Mouse (Mus musculus) forebrain, postnatal 0 days (tissue): Measurements from ENCODE around the gene Prdx1. TPM values are rescaled to one million over a fixed set of nuclear protein-coding genes. Genes with fewer than 3 reads are reported as not detected.

Experiments
- ATAC-seq: fragments of 200-750 bp; cut with Nextera tagmentation; 2 replicates; pipeline ENCODE4 v1.8.0; 2017; ENCODE audit warnings: mild to moderate bottlenecking, moderate library complexity
- DNase-seq: peaks from one replicate; pipeline ENCODE4 v3.0.0-alpha.2; 2015
- H3K27ac ChIP-seq: fragments of 300-500 bp; sonication (generic); 2 replicates; pipeline ENCODE4 v1.5.1; 2014; ENCODE audit warnings: low read depth, mild to moderate bottlenecking, antibody characterized with exemption, low read length, moderate library complexity, mixed read lengths
- H3K27me3 ChIP-seq: fragments of 300-500 bp; sonication (generic); 2 replicates; pipeline ENCODE4 v1.6.1; 2014; ENCODE audit warnings: mild to moderate bottlenecking, low read length, mixed read lengths; ENCODE audit not compliant: insufficient read depth
- H3K36me3 ChIP-seq: fragments of 300-500 bp; sonication (generic); 2 replicates; pipeline ENCODE4 v1.6.1; 2014; ENCODE audit warnings: mild to moderate bottlenecking, moderate library complexity; ENCODE audit not compliant: insufficient read depth
- H3K4me1 ChIP-seq: fragments of 300-500 bp; sonication (generic); 2 replicates; pipeline ENCODE4 v1.6.1; 2014; ENCODE audit warnings: antibody characterized with exemption; ENCODE audit not compliant: insufficient read depth
- H3K4me2 ChIP-seq: fragments of 300-500 bp; sonication (generic); 2 replicates; pipeline ENCODE4 v1.6.1; 2014; ENCODE audit warnings: low read depth, mild to moderate bottlenecking, moderate library complexity
- H3K4me3 ChIP-seq: fragments of 300-500 bp; sonication (generic); 2 replicates; pipeline ENCODE4 v1.5.1; 2014; ENCODE audit warnings: low read depth, low read length, mixed read lengths
- H3K9ac ChIP-seq: fragments of 300-500 bp; sonication (generic); 2 replicates; pipeline ENCODE4 v1.6.1; 2014; ENCODE audit warnings: mild to moderate bottlenecking
- H3K9me3 ChIP-seq: fragments of 300-500 bp; sonication (generic); 2 replicates; pipeline ENCODE4 v1.6.1; 2016; ENCODE audit warnings: low read length
- CTCF ChIP-seq: sonication (generic); IDR thresholded peaks from 2 replicates; pipeline ENCODE4 v1.5.1; 2016; ENCODE audit warnings: antibody characterized with exemption, control low read depth, low read depth
- WGBS: fragments of 180-500 bp; shearing (Covaris S2); extraction: QIAGEN DNeasy Blood & Tissue Kit; methylation state at CpG from one replicate; pipeline ENCODE4 v1.1.7; 2014; 5-methylcytosine and 5-hydroxymethylcytosine counted together
- polyA plus RNA-seq: library from polyadenylated mRNA; unstranded; fragments of >200 nt; fragmentation: Nextera tagmentation; extraction: Ambion mirVana; gene quantifications from 2 replicates; pipeline ENCODE4 v1.2.1, GENCODE M21; 2015
- total RNA-seq: library from RNA; depleted of rRNA; stranded (reverse); fragments of >200 nt; gene quantifications from 2 replicates; pipeline ENCODE4 v1.2.3, GENCODE M21; 2014

Prdx1 gene
- total and polyA plus RNA-seq, 2 experiments from 2014 or later = 204 to 593 TPM

GRCm38 (mm10) chr4:116722230-116722629 is 36.9 kb downstream of the Prdx1 start:
- ATAC-seq (no peak), DNase-seq (no peak)
- H3K27me3 ChIP-seq = no peaks in the 10 kb centered on the region; the same call in 1 of the 2 replicates
- H3K4me2 ChIP-seq = 0 out of 2 replicates have a peak overlapping the region, but pooled peaks have one; percentile 97
- no peaks in the 10 kb centered on the region for H3K9me3 ChIP-seq
- no peak for TF ChIP-seq CTCF
- WGBS = 46% methylated on average over 7 of the region's 7 CpGs
- H3K4me1 ChIP-seq = no peaks in the 10 kb centered on the region; the same call in 1 of the 2 replicates
- no peaks in the 10 kb centered on the region for H3K36me3 ChIP-seq
- H3K4me3 ChIP-seq = no peak overlapping the region
- no peak overlapping the region for H3K27ac ChIP-seq
- H3K9ac ChIP-seq = no peak overlapping the region

GRCm38 (mm10) chr4:116725444-116725843 is 40.1 kb downstream of the Prdx1 start:
- Histone ChIP-seq H3K9me3 (no peaks in the 10 kb centered on the region), H3K27ac (no peak overlapping the region), H3K9ac (no peak overlapping the region), H3K27me3 (no peaks in the 10 kb centered on the region; the same call in 1 of the 2 replicates), H3K4me2 (no peak overlapping the region), H3K4me3 (no peak overlapping the region), H3K4me1 (no peaks in the 10 kb centered on the region; the same call in 1 of the 2 replicates), H3K36me3 (no peaks in the 10 kb centered on the region)
- no peak for ATAC-seq
- DNase-seq = no peak
- TF ChIP-seq CTCF = no peak
- 83% methylated on average over 5 of the region's 5 CpGs for WGBS

GRCm38 (mm10) chr4:116727401-116727800 is 42.1 kb downstream of the Prdx1 start:
- Histone ChIP-seq H3K27ac (no peak overlapping the region), H3K27me3 (no peaks in the 10 kb centered on the region), H3K4me1 (no peaks in the 10 kb centered on the region), H3K9ac (no peak overlapping the region), H3K36me3 (no peaks in the 10 kb centered on the region), H3K4me2 (no peak overlapping the region), H3K4me3 (no peak overlapping the region), H3K9me3 (no peaks in the 10 kb centered on the region)
- DNase-seq (no peak), ATAC-seq (no peak)
- no peak for TF ChIP-seq CTCF
- 87% methylated on average over 3 of the region's 3 CpGs for WGBS

- Histone ChIP-seq H3K9me3 (no peaks in the 10 kb centered on the region), H3K27me3 (no peaks in the 10 kb centered on the region), H3K27ac (no peak overlapping the region), H3K4me2 (no peak overlapping the region), H3K36me3 (no peaks in the 10 kb centered on the region), H3K4me3 (no peak overlapping the region), H3K4me1 (no peaks in the 10 kb centered on the region), H3K9ac (no peak overlapping the region)
- no peak for ATAC-seq
- 95% methylated on average over 3 of the region's 3 CpGs for WGBS
- DNase-seq = no peak
- no peak for TF ChIP-seq CTCF
These were observed 44.2 kb downstream of the Prdx1 start for GRCm38 (mm10) chr4:116729532-116729931.

GRCm38 (mm10) chr4:116731077-116731476 is 45.7 kb downstream of the Prdx1 start:
- WGBS = 94% methylated on average over 9 of the region's 9 CpGs
- Histone ChIP-seq H3K4me3 (no peak overlapping the region), H3K4me2 (no peak overlapping the region), H3K27ac (no peak overlapping the region), H3K4me1 (no peaks in the 10 kb centered on the region), H3K9me3 (no peaks in the 10 kb centered on the region), H3K27me3 (no peaks in the 10 kb centered on the region), H3K9ac (no peak overlapping the region), H3K36me3 (no peaks in the 10 kb centered on the region)
- ATAC-seq = no peak
- DNase-seq = no peak
- TF ChIP-seq CTCF = no peak

GRCm38 (mm10) chr4:116732355-116732754 is 47.0 kb downstream of the Prdx1 start:
- H3K27me3 ChIP-seq = no peaks in the 10 kb centered on the region
- no peak for DNase-seq
- TF ChIP-seq CTCF = no peak
- H3K4me3 ChIP-seq = no peak overlapping the region
- H3K27ac ChIP-seq = no peak overlapping the region
- H3K4me2 ChIP-seq = no peak overlapping the region
- H3K4me1 ChIP-seq = no peaks in the 10 kb centered on the region
- H3K9ac ChIP-seq = no peak overlapping the region
- H3K9me3 ChIP-seq = no peaks in the 10 kb centered on the region
- no peak for ATAC-seq
- 86% methylated on average over 5 of the region's 5 CpGs for WGBS
- H3K36me3 ChIP-seq = no peaks in the 10 kb centered on the region

GRCm38 (mm10) chr4:116734996-116735395 is 49.7 kb downstream of the Prdx1 start:
- no peaks in the 10 kb centered on the region for H3K4me1 ChIP-seq
- WGBS = 89% methylated on average over 2 of the region's 2 CpGs

More at GRCm38 (mm10) chr4:116734996-116735395, 49.7 kb downstream of the Prdx1 start:
- Histone ChIP-seq H3K27me3 (no peaks in the 10 kb centered on the region), H3K4me2 (no peak overlapping the region), H3K36me3 (no peaks in the 10 kb centered on the region), H3K9me3 (no peaks in the 10 kb centered on the region), H3K4me3 (no peak overlapping the region), H3K27ac (no peak overlapping the region), H3K9ac (no peak overlapping the region)
- DNase-seq (no peak), ATAC-seq (no peak)
- TF ChIP-seq CTCF = no peak
